Mouse (Mus musculus): ENCODE data around the gene Kcnmb1.
A peak's percentile ranks its signal among the peaks of the same experiment; 100 is the strongest.

Gene Kcnmb1

GRCm38 (mm10) chr11:33944786-33945328 is 18.0 kb upstream of the Kcnmb1 start:
- no peak for DNase-seq

GRCm38 (mm10) chr11:33946501-33946900 is 16.3 kb upstream of the Kcnmb1 start:
- no peak for DNase-seq

- no peak for DNase-seq
These were observed 11.7 kb upstream of the Kcnmb1 start for GRCm38 (mm10) chr11:33951155-33951554.

GRCm38 (mm10) chr11:33951684-33952625 is 10.9 kb upstream of the Kcnmb1 start:
- DNase-seq = no peak

- no peak for DNase-seq
These were observed 6.8 kb upstream of the Kcnmb1 start for GRCm38 (mm10) chr11:33955982-33956381.

- DNase-seq = no peak
These were observed 6.2 kb upstream of the Kcnmb1 start for GRCm38 (mm10) chr11:33956623-33957022.

GRCm38 (mm10) chr11:33957595-33957994 is 5.2 kb upstream of the Kcnmb1 start:
- DNase-seq = no peak

- no peak for DNase-seq
These were observed 4.1 kb upstream of the Kcnmb1 start for GRCm38 (mm10) chr11:33958713-33959112.

- no peak for DNase-seq
These were observed 635 bp upstream of the Kcnmb1 start for GRCm38 (mm10) chr11:33962178-33962577.

- DNase-seq = no peak
These were observed 2.6 kb downstream of the Kcnmb1 start for GRCm38 (mm10) chr11:33965380-33965779.

GRCm38 (mm10) chr11:33967708-33968107 is 4.9 kb downstream of the Kcnmb1 start:
- DNase-seq = no peak

- DNase-seq = no peak
These were observed 6.4 kb downstream of the Kcnmb1 start for GRCm38 (mm10) chr11:33969199-33969598.

GRCm38 (mm10) chr11:33972114-33972513 is 9.3 kb downstream of the Kcnmb1 start:
- DNase-seq = no peak

GRCm38 (mm10) chr11:33974341-33975040 is 11.7 kb downstream of the Kcnmb1 start:
- no peak for DNase-seq

GRCm38 (mm10) chr11:33975121-33975520 is 12.3 kb downstream of the Kcnmb1 start:
- no peak for DNase-seq

GRCm38 (mm10) chr11:33980146-33980545 is 17.3 kb downstream of the Kcnmb1 start:
- DNase-seq = no peak

GRCm38 (mm10) chr11:33986525-33986924 is 23.7 kb downstream of the Kcnmb1 start:
- no peak for DNase-seq

GRCm38 (mm10) chr11:33990002-33990401 is 27.2 kb downstream of the Kcnmb1 start:
- DNase-seq = no peak

- DNase-seq = peak; percentile 23
These were observed 30.1 kb downstream of the Kcnmb1 start, which contains the start of gene Kcnip1 for GRCm38 (mm10) chr11:33992938-33993337. TSS of gene Kcnip1 (minus strand) at chr11:33993152.

GRCm38 (mm10) chr11:33993496-33993895 is 30.7 kb downstream of the Kcnmb1 start:
- DNase-seq = no peak

GRCm38 (mm10) chr11:33998244-33998643 is 35.4 kb downstream of the Kcnmb1 start:
- DNase-seq = no peak

GRCm38 (mm10) chr11:34000416-34000815 is 37.6 kb downstream of the Kcnmb1 start:
- DNase-seq = no peak

GRCm38 (mm10) chr11:34001938-34002592 is 39.3 kb downstream of the Kcnmb1 start:
- no peak for DNase-seq
